Mouse (Mus musculus) cortical plate, adult 2 months (tissue): ENCODE results near the gene Hrh3.

Experiments
- CTCF ChIP-seq: fragments of 200-500 bp; IDR thresholded peaks from 2 replicates; pipeline ENCODE4 v1.5.1; 2011; ENCODE audit warnings: mild to moderate bottlenecking, control low read depth, low read length; ENCODE audit not compliant: insufficient read depth; ENCODE audit errors: extremely low read depth
- POLR2A ChIP-seq: fragments of 200-500 bp; IDR thresholded peaks from 2 replicates; pipeline ENCODE4 v1.6.1; 2011; ENCODE audit warnings: mild to moderate bottlenecking, low read length, control low read depth; ENCODE audit not compliant: insufficient read depth; ENCODE audit errors: extremely low read depth

DNA sequence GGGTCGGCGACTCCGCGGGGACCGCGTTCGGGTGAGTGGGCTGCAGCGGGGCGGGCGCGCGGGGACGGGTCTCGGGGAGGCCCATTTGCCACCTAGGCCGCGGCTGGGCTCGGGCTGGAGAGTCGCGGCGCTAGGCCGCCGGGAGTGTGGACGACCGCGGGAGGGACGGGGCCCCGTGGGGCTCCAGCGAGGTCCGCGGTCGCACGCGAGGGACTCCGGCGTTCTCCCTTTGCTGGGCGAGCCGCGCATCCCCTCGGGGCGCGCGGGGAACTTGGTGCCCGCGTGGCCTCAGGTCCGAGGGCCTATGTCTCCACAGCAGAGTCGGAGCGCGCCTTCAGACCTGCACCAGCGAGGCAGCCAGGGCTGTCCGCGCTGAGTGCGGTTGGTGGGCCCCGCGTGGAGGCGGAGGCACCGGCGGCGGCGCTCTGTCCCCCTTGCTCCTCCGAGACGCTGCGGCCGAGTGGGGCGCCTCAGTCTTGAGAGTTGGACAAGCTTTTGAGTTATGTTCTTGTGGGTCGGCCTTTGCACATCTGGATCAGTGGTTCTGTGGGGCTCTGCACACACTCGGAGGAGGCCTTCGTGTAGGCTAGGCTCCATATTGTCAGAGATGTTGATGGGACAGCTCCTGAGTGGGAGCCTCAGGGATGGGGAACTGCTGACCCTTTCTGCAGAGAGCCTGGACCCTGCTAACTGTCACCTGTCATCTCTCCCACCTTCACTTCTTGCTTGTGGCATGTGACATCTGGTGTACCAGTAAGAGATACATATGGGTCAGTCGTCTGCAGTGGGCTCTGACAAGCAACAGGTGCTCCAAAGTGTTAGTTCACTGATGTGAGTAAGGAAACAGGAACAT is 15.4 kb upstream of the Hrh3 start:
- TF ChIP-seq POLR2A (no peak), CTCF (no peak)
